Mouse (Mus musculus) fat pad, adult 2 months (tissue): ENCODE measurements at regions not wholly inside any gene's neighbourhood (a gene's known extent, or its start where the extent isn't known, plus 50 kb on each side); places are given as distances from the start of the nearest gene placed in this dataset.

Experiments used
- DNase-seq: peaks from one replicate; pipeline ENCODE4 v3.0.0-alpha.2; 2011; ENCODE audit warnings: low read depth, low spot score; ENCODE audit errors: extremely low read depth

- peak; percentile 25 for DNase-seq
Measured at GRCm38 (mm10) chr14:105950924-105951323, 54.3 kb upstream of the Spry2 start.

DNA sequence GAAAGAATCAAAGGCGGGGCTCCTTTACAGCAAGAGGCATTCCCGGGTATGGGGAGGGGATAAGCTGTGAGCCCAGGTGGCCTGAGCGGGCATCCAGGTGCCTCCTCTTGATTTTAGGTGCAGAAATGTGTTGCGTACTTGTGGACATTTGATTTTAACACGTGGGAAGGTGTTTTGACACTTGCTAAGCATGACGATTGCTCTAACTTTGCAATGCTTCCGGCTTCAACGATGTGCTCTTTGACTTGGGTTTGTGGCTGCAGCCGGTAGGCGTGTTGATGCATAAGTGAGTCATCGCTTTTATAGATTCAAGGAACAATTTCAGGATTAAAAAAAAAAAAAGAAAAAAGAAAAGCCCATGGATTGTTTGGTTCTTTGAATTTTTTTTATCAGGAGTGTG, 58.5 kb upstream of the Spry2 start:
- no peak for DNase-seq

- DNase-seq: no peak
Measured at GRCm38 (mm10) chr14:105956796-105957195, 60.2 kb upstream of the Spry2 start.

GRCm38 (mm10) chr14:105958005-105958404, 61.4 kb upstream of the Spry2 start:
- DNase-seq: no peak

DNA sequence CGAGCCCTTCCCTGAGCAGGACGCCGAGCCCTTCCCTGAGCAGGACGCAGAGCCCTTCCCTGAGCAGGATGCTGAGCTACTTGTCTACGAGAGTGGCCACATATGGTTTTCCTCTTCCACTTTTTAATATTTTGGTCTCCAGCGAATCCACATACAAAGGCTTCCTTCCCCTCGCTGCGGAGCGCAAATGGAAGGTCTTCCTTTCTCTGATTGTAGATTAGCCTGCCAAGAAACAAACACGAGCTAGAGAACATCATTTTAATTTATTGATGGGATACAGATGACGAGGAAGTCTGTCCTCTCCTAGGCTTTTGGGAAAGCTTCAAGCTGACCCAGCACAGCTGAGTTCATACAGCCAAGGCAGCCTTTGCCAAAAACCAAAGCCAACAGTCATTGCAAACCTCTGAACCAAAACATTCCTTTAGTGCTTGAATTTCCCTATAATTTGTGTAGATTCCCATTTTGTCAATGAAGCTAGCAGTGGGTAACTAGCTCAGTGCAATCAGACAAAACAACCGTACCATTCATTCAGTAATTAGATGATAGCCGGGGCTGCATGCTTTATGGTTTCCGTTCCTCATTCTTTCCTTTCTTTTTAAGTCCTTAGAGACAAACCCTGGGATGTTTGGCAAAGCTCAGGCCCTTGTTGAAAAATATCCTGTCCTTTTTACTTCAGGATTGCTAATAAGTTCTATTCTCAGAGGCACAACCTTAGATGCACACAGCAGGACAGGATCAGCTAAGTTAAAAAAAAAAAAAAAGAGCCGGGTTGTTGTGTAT, 83.1 kb upstream of the Spry2 start:
- no peak for DNase-seq

DNA sequence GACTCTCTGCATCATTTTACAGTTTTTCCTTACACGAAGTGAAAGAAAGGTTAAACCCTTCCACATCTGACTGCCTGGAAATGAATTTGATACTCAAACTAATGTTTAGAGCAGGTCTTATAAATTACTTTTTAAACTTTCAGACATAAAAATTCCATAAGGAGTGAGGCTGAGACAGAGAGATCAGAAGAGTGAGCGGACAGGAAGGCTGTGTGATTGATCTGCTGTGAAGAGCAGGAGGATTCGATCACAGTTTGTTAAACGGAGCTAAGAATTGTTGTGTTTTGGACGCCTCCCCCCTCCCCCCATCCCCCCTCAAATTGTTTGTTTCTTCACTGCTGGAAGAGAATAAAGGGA, 83.7 kb upstream of the Spry2 start:
- DNase-seq: no peak

DNA sequence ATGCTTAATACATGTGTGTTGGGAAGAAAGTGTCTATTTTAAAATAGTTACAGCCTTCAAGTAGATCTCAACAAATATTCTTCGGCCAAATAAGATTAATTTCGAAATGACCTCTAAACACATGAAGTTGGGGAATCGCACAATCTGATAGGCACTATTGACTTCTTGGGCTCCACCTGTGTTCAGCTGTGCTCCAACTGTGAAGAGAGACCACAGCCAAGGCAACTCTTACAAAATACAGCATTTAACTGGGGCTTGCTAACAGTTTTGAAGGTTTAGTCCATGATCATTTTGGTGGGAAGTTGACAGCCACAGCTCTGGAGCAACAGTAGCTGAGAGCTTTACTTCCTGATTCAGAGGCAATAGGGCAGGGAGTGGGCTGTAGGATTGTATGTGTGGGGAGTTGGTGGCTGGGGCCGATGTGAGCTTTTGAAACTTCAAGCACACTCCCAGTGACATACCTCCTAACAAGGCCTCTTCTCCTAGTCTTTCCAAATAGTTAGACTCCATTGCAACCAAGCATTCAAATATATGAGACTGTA, 90.8 kb upstream of the Spry2 start:
- no peak for DNase-seq

- peak; percentile 28 for DNase-seq
Measured at GRCm38 (mm10) chr14:105988738-105989137, 92.1 kb upstream of the Spry2 start.

- DNase-seq: no peak
Measured at GRCm38 (mm10) chr14:105993124-105993523, 96.5 kb upstream of the Spry2 start.

DNA sequence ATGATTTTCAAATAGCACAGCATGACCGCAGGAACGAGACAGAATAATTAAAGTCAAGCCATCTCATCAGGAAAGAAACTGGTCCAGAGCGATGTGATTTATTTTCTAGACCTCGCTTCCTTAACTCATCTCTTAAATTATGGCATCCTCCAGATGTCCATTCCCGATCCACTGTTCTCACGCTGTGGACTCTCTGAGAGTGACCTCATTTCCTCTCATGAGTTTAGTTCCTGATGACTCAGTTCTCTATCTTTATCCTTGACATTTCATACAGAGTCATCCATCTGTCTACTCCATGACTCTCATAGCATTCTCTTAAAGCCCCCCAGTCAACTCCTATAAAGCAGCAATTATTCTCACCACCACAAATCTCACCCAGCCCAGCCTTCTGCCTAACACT, 103.2 kb upstream of the Spry2 start:
- no peak for DNase-seq

- no peak for DNase-seq
Measured at GRCm38 (mm10) chr14:106007769-106008168, 98.2 kb upstream of the Trim52 start.

GRCm38 (mm10) chr14:106008951-106009350, 97.0 kb upstream of the Trim52 start:
- DNase-seq: no peak

GRCm38 (mm10) chr14:106010961-106011360, 95.0 kb upstream of the Trim52 start:
- no peak for DNase-seq

DNA sequence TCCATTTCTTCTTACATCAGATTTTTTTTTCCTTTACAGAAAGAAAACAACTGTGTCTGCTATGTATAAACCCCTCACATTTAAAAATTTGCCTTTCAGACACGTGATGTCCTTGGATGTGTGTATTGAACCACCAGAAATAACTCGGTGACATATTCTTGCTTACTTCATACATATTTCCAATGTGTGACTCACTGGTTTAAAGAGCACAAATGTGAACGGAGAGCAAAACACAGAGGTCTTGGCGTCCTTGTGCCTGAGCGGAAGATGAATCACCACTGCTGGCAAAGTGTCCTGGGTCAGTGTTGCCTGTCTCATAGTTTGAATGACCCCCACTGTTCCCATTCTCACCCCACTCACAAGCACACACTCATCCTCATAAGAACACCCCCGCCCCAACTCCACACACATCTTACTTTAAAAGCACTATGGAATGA, 94.0 kb upstream of the Trim52 start:
- DNase-seq: no peak

- peak; percentile 18 for DNase-seq
Measured at GRCm38 (mm10) chr14:106022806-106023205, 83.2 kb upstream of the Trim52 start.

DNA sequence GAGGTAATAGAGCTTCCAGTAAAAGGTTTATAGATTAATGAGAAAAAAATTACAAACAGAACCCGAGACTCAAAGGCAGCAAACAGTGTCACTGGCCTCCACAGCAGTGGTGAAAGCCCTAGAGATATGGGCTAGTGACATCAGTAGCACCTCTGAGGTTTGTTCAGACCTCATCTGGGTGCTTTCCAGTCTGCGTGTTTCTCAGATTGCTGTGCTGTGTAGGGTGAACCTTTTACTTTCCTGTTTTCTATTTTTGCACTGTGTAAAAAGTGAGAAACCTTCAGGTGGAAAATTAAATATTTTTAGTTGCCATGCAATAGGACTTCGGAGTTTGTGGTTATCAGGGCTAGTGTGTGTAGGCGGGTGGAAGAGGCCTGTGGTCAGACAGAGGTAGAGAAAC, 79.2 kb upstream of the Trim52 start:
- no peak for DNase-seq

DNA sequence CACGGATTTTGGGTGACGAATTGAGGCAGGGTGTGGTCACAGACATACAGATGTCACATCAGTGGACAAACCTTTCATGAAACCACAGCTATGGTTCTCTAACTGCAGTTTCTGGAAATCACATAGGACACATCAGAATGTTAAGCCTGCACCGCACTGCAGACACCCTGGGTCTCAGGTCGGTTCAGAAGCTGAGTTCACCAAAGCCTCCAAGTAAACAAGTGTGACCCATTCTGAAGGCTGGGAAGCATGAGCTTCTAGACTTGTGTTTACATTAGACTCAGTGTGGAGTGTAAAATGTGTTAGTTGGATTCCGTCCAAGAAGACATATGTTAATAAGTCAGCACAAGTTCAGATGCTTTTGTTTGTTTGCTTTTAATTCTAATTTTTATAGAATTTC, 78.3 kb upstream of the Trim52 start:
- no peak for DNase-seq

- DNase-seq: peak; percentile 45
Measured at GRCm38 (mm10) chr14:106031094-106031493, 74.9 kb upstream of the Trim52 start.

GRCm38 (mm10) chr14:106033793-106034192, 72.2 kb upstream of the Trim52 start:
- no peak for DNase-seq

GRCm38 (mm10) chr14:106034933-106035665, 70.9 kb upstream of the Trim52 start:
- DNase-seq: no peak

DNA sequence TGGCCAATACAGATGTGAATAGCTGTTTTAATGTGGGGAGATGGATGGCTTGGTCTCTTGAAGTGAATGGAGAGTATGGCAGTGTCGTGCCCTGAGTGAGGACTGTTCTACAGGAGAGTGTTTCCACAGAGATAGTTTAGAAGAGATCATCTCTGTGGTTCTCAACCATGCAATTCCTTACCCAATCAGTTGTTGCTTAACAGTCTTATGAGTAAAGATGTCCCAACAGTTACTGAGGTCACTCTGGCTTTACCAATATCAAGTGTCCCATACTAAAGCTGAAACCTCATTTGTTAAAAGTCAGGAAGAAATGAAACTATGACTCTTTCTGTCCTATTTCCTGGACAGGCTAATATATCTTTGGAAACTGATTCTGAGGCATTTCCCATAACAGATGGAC, 61.7 kb upstream of the Trim52 start:
- peak; percentile 18 for DNase-seq

DNA sequence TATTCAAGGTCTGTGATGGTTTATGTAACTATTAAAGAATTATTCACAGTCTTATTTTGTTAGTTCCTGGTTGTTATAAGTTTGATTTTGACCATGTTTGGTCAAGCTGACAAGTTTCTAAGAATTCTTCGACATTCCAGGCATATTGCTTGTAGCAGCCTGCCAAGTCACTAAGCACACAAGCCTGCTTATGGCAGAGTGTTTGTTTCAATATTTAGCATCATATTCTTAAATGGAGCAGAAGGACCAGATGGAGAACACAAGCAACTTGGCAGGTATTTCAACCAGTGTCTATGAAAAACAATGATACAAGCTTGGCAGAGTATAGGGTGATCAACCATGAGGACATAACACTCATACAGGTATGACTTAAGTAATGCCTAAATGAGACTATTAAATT, 55.8 kb upstream of the Trim52 start:
- peak; percentile 34 for DNase-seq
